Mouse (Mus musculus) limb, embryonic 14.5 days (tissue): ENCODE measurements around the gene Plscr3. TPM values are rescaled to one million over a fixed set of nuclear protein-coding genes. Genes with fewer than 3 reads are reported as not detected.
A peak's percentile ranks its signal among the peaks of the same experiment; 100 is the strongest.

Experiments used
- ATAC-seq: fragments of 200-750 bp; cut with Nextera tagmentation; 2 replicates; pipeline ENCODE4 v1.8.0; 2017; ENCODE audit warnings: low read depth, moderate number of reproducible peaks, moderate TSS enrichment; ENCODE audit not compliant: low FRiP score
- DNase-seq: peaks from one replicate; pipeline ENCODE4 v3.0.0-alpha.2; 2015; ENCODE audit warnings: low spot score
- H3K27ac ChIP-seq: fragments of 300-500 bp; sonication (generic); replicated peaks from 2 replicates; pipeline ENCODE4 v1.5.1; 2014; ENCODE audit warnings: low read depth, mild to moderate bottlenecking, low read length, moderate library complexity, mixed read lengths
- H3K27me3 ChIP-seq: fragments of 300-500 bp; sonication (generic); 2 replicates; pipeline ENCODE4 v1.6.1; 2014; ENCODE audit warnings: low read length, mixed read lengths; ENCODE audit not compliant: control insufficient read depth, insufficient read depth
- H3K36me3 ChIP-seq: fragments of 300-500 bp; sonication (generic); 2 replicates; pipeline ENCODE4 v1.6.1; 2014; ENCODE audit warnings: mild to moderate bottlenecking, low read length, moderate library complexity, mixed read lengths; ENCODE audit not compliant: control insufficient read depth, insufficient read depth
- H3K4me1 ChIP-seq: fragments of 300-500 bp; sonication (generic); 2 replicates; pipeline ENCODE4 v1.6.1; 2014; ENCODE audit warnings: antibody characterized with exemption, low read length, mixed read lengths; ENCODE audit not compliant: control insufficient read depth, insufficient read depth
- H3K4me2 ChIP-seq: fragments of 300-500 bp; sonication (generic); replicated peaks from 2 replicates; pipeline ENCODE4 v1.6.1; 2014; ENCODE audit warnings: low read depth, mild to moderate bottlenecking, low read length, moderate library complexity; ENCODE audit not compliant: severe bottlenecking
- H3K4me3 ChIP-seq: fragments of 300-500 bp; sonication (generic); replicated peaks from 2 replicates; pipeline ENCODE4 v1.5.1; 2014; ENCODE audit warnings: low read length
- H3K9ac ChIP-seq: fragments of 300-500 bp; sonication (generic); 2 replicates; pipeline ENCODE4 v1.6.1; 2014; ENCODE audit warnings: mild to moderate bottlenecking, low read depth, low read length, moderate library complexity; ENCODE audit not compliant: severe bottlenecking
- H3K9me3 ChIP-seq: fragments of 300-500 bp; sonication (generic); 2 replicates; pipeline ENCODE4 v1.6.1; 2016; ENCODE audit warnings: low read length; ENCODE audit not compliant: control insufficient read depth
- POLR2A ChIP-seq: fragments of 200-500 bp; IDR thresholded peaks from 2 replicates; pipeline ENCODE4 v1.8.0; 2012; ENCODE audit warnings: inconsistent platforms, mild to moderate bottlenecking, moderate library complexity, borderline replicate concordance; ENCODE audit not compliant: insufficient read depth, insufficient read length; ENCODE audit errors: extremely low read depth
- WGBS: fragments of 180-500 bp; shearing (Covaris S2); extraction: QIAGEN DNeasy Blood & Tissue Kit; methylation state at CpG from one replicate; pipeline ENCODE4 v1.1.7; 2014; 5-methylcytosine and 5-hydroxymethylcytosine counted together
- polyA plus RNA-seq, 2 experiments: library from polyadenylated mRNA; depleted of rRNA in 1 of 2; stranded (reverse) in 1 of 2; unstranded in 1 of 2; fragments of >200 nt; fragmentation: Nextera tagmentation in 1 of 2; extraction: Ambion mirVana in 1 of 2; gene quantifications; 2 replicates each; pipeline versions ENCODE4 v1.2.1 to v1.2.3; 2012 to 2014

Plscr3 gene
- polyA plus RNA-seq, 2 experiments, result 137 to 190 TPM

GRCm38 (mm10) chr11:69833554-69833953, 12.6 kb upstream of the Plscr3 start:
- ATAC-seq, result no peak
- Histone ChIP-seq H3K36me3 (peaks cover 37% of the 10 kb centered on the region), H3K9ac (peak overlapping the region; percentile 68), H3K4me3 (peak overlapping the region; percentile 73), H3K27me3 (peaks cover 5% of the 10 kb centered on the region; the same call in 1 of the 2 replicates), H3K4me1 (peaks cover 30% of the 10 kb centered on the region), H3K9me3 (no peaks in the 10 kb centered on the region), H3K4me2 (peak overlapping the region; percentile 95), H3K27ac (no peak overlapping the region)
- no peak for DNase-seq
- TF ChIP-seq POLR2A, result no peak
- 61% methylated on average over 8 of the region's 8 CpGs for WGBS

- peaks cover 31% of the 10 kb centered on the region for H3K4me1 ChIP-seq
- WGBS, result 7% methylated on average over 43 of the region's 48 CpGs
- peak; percentile 21 for DNase-seq
- TF ChIP-seq POLR2A, result no peak
- H3K9me3 ChIP-seq, result no peaks in the 10 kb centered on the region
- H3K27ac ChIP-seq, result no peak overlapping the region
- H3K4me3 ChIP-seq, result peak overlapping the region; percentile 73
- peak overlapping the region; percentile 68 for H3K9ac ChIP-seq
- H3K27me3 ChIP-seq, result peaks cover 5% of the 10 kb centered on the region; the same call in 1 of the 2 replicates
- H3K4me2 ChIP-seq, result peak overlapping the region; percentile 95
- no peak for ATAC-seq
- peaks cover 34% of the 10 kb centered on the region for H3K36me3 ChIP-seq
These were observed 12.1 kb upstream of the Plscr3 start for GRCm38 (mm10) chr11:69834001-69834549.

- Histone ChIP-seq H3K27me3 (peaks cover 5% of the 10 kb centered on the region; the same call in 1 of the 2 replicates), H3K27ac (no peak overlapping the region), H3K4me1 (peaks cover 37% of the 10 kb centered on the region), H3K36me3 (peaks cover 33% of the 10 kb centered on the region), H3K9me3 (no peaks in the 10 kb centered on the region), H3K9ac (peak overlapping the region; percentile 71; the same call in 1 of the 2 replicates), H3K4me3 (peak overlapping the region; percentile 73), H3K4me2 (peak overlapping the region; percentile 95)
- TF ChIP-seq POLR2A, result no peak
- DNase-seq (peak; percentile 7), ATAC-seq (no peak)
- WGBS, result 14% methylated on average over 9 of the region's 9 CpGs
These were observed 10.7 kb upstream of the Plscr3 start for GRCm38 (mm10) chr11:69835326-69835965.

- ATAC-seq (no peak), DNase-seq (no peak)
- Histone ChIP-seq H3K27ac (no peak overlapping the region), H3K9ac (peak overlapping the region; percentile 71), H3K4me2 (peak overlapping the region; percentile 95), H3K4me3 (peak overlapping the region; percentile 73), H3K4me1 (peaks cover 37% of the 10 kb centered on the region), H3K9me3 (no peaks in the 10 kb centered on the region), H3K36me3 (peaks cover 31% of the 10 kb centered on the region), H3K27me3 (peaks cover 5% of the 10 kb centered on the region; the same call in 1 of the 2 replicates)
- TF ChIP-seq POLR2A, result no peak
- WGBS, result 10% methylated on average over 4 of the region's 4 CpGs
These were observed 10.2 kb upstream of the Plscr3 start for GRCm38 (mm10) chr11:69835966-69836335.

- WGBS, result 1% methylated on average over 38 of the region's 52 CpGs
- ATAC-seq, result no peak
These were observed 9.2 kb upstream of the Plscr3 start for GRCm38 (mm10) chr11:69836703-69837576.

More at GRCm38 (mm10) chr11:69836703-69837576, 9.2 kb upstream of the Plscr3 start:
- Histone ChIP-seq H3K4me2 (peak overlapping the region; percentile 95), H3K4me1 (peaks cover 37% of the 10 kb centered on the region), H3K36me3 (peaks cover 24% of the 10 kb centered on the region), H3K27me3 (peaks cover 5% of the 10 kb centered on the region; the same call in 1 of the 2 replicates), H3K27ac (peak overlapping the region; percentile 79), H3K4me3 (peak overlapping the region; percentile 73), H3K9me3 (no peaks in the 10 kb centered on the region), H3K9ac (peak overlapping the region; percentile 71)
- no peak for TF ChIP-seq POLR2A
- DNase-seq, result peak; percentile 37
